Mouse (Mus musculus) adrenal gland, adult 2 months (tissue): ENCODE results near the gene E430018J23Rik. TPM values are rescaled to one million over a fixed set of nuclear protein-coding genes. Genes with fewer than 3 reads are reported as not detected.
"Not testable (repeated sequence)": the region's sequence is repeated elsewhere in the genome, so short reads cannot be mapped to it uniquely, and the experiment has no call there.

Source experiments
- DNase-seq: peaks from one replicate; pipeline ENCODE4 v3.0.0; 2021
- polyA plus RNA-seq: library from polyadenylated mRNA; depleted of rRNA; stranded (reverse); fragments of >200 nt; gene quantifications from 2 replicates; pipeline ENCODE4 v1.2.3, GENCODE M21; 2012
- total RNA-seq, 2 experiments: library from RNA; stranded (reverse); gene quantifications; 2 replicates each; pipeline ENCODE4 v1.2.3; 2021

E430018J23Rik gene
- total and polyA plus RNA-seq, 3 experiments, result 7.1 to 10.3 (median 10.0) TPM

DNA sequence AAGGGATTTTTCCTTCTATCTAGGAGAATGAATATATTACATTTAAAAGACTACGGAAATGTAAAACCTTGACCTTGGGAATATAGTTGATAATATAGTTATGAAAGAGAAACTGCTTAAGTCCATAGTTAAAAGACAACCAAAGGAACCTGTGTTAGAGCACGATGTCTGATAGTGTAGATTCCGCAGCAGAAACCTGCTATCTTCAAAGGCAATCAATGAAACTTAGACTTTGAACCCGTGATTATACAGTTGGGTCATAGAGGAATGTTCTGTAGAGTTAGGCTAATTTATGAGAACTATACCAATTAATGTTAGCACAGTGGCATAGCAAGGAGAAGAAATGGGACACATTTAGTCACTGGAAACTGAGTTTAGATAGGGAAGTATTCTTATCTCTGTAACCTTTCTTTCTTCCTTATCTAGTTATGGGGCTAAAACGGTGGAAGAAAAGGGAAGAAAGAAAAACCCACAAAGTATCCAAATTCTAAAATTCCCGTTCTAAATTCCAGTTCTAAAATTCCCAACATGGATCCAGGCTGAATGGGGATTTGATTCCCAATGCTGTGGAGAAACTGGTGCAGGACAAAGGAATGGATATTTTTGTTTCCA lies 15.0 kb downstream of the E430018J23Rik start:
- DNase-seq, result no peak

DNA sequence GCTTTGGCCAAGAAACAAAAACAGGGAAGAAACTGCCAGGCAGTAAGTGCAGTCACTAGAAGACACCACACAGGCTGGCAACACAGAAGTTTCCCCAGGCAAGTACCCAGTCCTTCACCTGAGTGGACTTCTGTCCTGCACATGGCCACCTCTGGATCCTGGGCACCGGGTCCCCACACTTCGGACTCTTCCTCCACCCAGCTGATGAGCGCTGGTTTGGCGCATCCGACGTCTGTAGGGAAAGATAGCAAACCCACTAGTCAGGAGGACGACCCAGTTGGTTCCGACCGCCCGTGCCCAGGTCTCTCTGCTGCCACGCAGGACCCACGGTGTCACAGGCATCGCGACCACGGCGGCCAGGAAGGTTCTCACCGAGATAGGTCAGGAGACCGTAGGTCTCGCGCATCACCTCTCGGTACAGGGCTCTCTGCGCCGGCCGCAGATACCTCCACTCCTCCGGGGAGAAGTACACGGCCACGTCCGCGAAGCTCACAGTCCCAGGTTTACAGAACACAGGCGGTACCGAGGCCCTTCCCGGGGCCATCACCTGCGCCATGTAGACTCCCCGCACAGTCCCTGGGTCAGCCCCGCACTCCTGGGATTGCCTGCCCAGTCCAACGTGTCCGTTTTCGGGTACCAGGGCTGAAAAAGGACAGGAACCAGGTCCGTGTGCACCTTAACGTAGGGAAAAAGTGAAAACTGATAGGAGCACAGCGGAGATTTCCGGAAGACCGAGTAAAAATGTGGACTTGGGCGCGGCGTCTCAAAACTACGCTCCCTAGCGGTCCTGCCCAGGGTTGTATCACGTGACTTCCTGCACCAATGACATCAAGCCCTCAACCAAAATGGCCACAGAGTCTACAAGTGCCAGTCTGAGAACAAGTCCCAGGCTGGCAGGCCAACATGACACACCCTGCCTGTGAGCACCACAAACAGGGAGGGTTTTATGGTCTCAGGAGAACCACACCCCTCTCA lies 17.9 kb downstream of the E430018J23Rik start, which contains the start of gene Zfp747:
TSS of gene Zfp747 (minus strand) at position 780 of the 975 bp plus-strand sequence.
- DNase-seq, result peak; percentile 94

DNA sequence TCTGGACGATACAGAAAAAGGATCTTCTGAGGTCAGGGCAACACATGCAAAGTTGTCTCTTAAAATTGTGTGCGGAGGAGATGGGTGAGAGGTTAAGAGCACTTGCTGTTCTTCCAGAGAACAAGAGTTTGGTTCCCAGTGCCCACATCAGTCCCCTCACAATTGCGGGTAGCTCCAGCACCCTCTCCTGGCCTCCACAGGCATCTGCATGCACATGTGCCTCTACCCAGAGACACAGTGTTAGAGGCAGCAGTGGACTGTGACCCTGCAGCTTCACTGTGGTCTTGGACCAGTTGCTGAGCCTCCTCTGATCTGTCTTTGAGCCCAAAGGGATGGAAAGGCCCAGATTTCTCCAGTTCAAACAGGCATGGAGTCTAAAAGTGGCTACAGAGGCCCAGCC lies 21.6 kb downstream of the E430018J23Rik start:
- DNase-seq, result not testable (repeated sequence)

DNA sequence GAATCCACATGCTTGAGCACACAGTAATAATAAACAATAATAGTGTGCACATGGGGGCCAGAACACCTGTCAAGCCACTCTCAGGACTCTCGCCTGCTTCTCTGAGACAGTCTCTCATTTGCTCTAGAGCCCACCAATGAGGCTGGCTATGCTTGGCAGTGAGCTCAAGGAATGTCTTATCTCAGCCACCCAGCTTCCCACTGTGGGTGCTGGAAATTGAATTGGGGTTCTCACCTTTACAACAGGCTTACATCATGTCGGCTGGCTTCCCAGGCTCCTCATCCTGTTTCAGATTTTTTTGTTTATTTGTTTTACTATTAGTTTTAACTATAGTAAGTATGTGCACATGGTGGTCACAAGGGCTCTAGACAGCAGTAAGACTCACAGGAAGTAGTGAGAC lies 22.2 kb downstream of the E430018J23Rik start:
- no peak for DNase-seq

DNA sequence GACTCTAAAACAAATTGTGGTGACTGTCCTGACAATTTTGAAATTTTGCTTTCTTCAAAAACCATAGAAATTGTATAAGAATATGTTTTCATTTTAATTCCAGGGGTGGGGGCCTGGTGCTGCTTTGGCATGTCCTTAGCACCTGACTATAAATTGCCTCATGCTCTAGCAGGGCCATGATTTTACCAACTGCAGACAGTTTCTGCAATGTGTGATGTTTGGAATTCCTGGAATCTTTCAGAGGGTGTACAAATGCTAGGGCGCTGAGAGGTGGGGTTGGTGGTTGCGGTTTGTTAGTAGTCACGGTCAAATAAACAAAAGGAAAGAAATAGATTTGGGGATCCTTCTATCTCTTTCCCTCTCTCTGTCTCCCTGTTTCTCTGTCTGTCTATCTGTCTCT lies 27.2 kb downstream of the E430018J23Rik start:
- no peak for DNase-seq

DNA sequence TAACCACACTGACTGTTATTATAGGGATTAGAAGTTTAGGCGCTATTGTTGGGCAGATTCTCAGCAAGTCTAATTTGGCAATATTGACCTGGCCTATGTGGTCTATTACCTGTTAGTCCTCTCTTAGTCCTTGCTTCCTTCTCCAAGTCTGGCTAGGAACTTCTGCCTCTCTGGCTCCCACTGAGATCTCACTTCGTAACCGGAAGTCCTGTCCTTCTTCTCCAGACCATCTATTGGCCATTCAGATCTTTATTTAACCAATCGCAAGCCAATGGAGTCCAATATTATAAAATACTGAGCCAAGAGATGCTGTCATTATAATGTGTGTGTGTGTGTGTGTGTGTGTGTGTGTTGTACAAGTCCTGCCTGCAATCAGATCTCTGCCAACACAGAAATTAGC lies 29.3 kb downstream of the E430018J23Rik start:
- peak; percentile 30 for DNase-seq

DNA sequence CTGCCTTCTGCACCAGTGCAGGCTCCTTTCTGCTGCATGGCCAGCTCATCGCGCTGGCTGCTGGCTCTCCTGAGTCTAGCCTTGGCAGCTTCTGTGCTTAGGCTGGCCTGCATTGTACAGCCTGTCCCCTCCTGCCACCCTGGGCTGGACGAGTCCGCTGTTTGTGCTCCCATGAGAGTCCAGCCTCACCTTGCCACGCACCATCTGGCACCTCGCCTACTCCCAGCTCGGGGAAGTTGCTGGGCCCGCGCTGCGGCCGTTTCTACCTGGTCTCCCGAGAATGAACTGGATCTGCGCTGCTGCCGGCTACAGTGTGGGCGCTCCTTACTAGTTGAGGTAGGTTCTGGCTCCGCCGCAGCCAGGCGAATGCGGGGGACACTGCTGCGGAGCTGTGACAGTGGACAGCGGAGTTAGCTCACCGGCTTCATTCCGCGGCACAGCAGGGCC lies 29.9 kb downstream of the E430018J23Rik start:
- DNase-seq, result peak; percentile 57

DNA sequence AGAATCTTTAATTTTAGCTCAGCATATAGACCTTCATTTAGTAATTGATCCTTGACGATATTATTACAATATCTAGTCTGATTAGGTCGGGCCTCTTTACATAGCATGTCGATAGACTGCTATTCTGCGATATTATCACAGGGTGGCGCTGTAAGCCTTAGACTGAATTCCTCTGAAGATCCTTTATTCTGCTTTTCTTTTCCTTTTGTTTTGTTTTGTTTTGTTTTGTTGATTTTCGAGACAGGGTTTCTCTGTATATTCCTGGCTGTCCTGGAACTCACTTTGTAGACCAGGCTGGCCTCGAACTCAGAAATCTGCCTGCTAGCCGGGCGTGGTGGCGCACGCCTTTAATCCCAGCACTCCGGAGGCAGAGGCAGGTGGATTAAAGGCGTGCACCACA lies 31.0 kb downstream of the E430018J23Rik start:
- not testable (repeated sequence) for DNase-seq

DNA sequence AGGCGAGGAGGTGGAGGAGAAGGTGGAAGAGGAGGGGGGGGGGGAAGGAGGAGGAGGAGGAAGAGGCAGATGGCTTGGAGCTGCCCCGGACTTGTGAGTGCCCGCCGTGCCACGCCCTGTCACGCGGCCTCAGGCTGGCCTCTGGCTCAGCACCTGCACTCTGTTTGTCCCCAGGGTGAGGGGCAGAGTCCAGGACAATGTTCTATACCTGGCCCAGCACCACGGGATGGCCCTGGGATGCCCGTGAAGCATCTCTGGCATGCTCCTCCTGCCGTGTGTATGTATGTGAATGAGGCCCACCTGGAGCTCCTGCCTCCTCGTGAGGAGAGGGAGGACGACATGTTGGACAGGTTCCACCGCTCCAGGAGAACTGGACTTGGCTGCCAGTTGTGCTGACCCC lies 32.0 kb downstream of the E430018J23Rik start:
- DNase-seq, result no peak

DNA sequence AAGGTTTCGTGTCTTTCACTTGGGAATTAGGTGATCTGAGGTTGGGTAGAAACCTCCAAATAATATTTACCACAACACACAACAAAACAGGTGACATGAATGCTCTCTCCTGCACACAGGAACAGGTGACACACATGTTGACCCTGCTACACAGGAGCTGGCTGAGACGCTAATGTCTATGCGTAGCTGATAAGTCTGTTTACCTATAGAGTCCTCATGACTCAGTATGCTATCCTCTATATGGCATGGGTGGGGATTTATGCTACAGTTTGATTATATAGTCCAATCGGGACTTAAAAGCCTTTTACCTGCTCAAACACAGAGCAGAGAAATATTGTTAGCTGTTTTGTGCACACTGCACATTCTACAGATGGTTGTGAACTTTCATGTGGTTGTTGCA lies 33.2 kb downstream of the E430018J23Rik start:
- DNase-seq, result no peak

DNA sequence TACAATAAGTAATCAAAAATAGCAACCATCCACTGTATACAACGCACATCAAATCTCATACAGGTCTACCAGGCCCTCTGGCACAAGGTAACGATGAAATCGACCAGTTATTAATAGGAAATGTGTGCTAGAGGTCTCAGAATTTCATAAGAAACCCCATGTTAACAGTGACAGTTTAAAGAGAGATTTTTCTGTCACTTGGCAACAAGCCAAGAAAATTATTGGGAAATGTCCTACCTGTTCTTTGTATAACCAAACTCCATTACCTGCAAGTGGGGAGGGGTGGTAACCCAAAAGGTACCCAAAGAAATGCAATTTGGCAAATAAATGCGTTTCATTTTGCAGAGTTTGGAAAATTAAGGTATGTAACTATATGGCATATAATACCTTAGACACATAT lies 35.0 kb downstream of the E430018J23Rik start:
- no peak for DNase-seq

DNA sequence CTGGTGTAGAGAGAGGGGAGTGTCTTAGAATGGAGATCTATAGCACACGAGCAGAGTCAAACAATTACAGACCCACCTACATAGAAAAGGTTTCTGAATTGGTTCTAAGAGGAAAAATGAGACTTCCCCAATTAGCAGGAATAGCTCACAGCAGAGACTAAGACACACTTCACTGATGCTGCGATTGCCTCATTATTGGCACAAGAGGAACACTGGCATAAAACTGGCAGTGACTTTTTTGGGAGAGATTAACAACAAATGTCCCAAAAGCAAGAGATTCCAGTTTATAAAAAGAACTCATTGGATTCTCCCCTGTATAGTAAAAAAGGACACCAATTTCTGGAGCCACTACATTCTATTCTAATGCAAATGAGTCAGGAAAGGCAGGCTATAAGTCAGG lies 35.6 kb downstream of the E430018J23Rik start:
- no peak for DNase-seq

DNA sequence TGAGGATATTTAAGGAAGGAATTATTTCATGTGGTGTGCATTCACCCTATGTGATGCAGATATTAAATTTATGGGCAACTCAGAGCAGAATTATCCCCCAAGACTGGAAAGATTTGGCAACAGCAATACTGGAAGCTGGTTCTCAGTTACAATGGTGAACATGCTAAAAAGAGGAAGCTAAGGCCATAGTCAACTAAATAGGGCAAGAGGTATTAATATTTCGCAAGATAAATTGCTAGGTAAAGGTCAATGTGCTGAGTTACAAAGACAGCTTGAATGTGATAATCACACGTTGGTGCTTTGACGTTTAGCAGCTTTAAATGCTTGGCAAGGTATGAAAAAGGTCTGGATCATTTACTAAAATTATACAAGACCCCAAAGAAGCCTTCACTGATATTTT lies 37.6 kb downstream of the E430018J23Rik start:
- no peak for DNase-seq

DNA sequence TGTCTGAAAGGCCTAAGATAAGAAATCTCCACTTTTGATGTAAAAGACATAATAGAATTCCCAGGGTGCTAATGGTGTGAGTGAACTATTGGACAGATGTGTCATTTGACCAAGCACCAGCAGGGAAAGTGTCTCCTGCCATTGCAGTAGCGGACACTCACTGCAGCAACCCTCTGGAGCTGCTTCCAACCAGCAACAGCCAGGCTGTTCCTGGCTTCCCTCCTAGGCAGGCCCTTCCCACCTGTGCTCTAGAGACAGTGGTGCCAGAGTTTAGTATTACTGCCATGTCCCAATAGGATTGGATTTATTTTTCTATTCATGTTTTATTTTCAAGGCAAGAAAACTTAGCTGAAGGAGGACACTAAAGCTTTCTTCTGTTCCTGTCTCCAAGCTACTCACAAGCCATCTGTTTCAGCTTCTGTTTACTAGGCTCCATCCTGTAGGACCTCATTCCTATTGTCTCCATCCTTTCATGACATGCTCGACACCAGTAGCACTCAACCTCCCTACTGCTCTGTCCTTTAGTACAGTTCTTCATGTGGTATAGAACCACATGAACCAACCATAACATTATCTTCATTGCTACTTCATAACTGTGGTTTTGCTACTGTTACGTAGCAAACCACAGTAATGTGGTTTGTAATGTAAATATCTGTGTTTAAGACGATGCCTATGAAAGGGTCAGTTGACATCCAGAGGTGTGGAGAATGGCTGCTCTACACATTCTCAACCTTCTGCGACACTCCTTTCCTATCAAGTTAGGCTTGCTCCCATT lies 42.0 kb downstream of the E430018J23Rik start:
- DNase-seq, result no peak

DNA sequence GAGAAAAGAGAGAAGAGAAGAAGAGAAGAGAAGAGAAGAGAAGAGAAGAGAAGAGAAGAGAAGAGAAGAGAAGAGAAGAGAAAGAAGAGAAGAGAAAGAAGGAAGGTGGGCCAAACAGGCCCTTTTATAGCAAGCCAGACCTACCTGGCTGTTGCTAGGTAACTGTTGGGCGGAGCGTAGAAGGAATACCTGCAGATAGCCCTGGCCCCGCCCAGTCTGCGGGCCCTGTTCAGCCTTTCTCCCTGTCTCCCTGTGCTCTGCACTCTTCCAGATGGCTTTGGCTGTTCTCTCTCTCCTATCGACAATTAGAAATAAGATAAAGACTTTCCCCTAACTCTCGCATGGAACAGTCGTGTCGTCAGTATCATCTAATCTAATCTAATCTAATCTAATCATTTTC lies 46.8 kb downstream of the E430018J23Rik start:
- DNase-seq, result no peak

DNA sequence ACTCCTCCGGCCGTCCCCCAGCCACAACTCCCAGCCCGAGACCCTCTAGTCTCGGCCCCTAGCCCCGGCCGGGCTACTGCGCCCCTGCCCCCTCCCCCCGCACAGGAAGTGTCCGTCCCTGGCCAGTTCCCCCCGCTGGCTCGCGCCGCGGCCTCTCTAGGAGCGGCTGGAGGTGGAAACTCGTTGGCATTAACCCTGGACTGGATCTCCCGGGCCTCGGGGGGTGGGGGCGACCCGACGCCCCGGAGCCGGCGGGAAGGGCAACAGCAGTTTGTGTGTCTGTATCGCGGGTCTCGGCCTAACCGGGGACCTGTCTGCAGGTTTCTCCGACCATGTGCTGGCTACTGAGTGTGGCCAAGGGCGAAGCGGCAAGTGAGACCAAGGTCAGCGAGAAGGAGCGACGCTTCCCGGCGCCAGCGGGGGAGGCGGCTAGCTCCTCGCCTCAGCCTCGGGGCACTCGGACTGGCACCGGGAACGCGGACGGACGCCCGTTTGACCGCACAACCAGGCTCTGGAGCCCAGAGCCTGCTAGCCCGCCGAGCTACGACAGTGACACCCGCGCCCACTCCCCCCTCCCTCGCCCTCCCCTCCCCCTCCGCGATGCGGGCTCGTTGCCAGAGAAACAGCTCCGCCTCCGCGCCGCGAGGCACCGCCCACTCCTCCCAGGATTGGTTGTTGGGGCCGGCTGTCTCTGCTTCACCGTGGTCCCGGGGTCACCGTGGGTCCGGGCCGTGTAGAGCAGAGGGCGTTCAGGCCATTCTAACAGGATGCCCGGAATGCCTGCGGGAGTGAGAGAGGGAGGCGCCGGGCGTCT lies 47.7 kb downstream of the E430018J23Rik start, which contains the start of gene Zfp768:
TSS of gene Zfp768 (minus strand) at position 78 of the 814 bp plus-strand sequence.
- peak; percentile 97 for DNase-seq

DNA sequence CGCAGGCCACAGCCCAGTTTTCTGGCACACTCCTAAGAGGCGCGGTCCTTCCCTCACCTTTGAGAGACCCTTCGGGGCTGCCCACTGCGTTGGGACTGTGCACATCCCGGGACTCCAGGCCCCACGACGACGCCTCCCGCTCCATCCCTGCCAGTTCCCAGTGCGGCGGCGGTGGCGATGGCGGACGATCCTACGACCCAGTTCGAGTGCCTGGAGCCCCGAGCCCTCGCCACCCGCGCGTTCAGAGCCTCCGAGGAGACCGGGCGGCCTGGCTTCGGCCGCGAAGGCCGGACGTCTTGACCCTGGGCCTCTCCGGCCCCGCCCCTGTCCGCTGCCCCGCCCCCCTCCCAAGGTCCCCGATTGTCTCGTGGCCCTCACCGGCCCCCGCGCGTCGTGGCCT lies 48.3 kb downstream of the E430018J23Rik start:
- DNase-seq, result no peak

DNA sequence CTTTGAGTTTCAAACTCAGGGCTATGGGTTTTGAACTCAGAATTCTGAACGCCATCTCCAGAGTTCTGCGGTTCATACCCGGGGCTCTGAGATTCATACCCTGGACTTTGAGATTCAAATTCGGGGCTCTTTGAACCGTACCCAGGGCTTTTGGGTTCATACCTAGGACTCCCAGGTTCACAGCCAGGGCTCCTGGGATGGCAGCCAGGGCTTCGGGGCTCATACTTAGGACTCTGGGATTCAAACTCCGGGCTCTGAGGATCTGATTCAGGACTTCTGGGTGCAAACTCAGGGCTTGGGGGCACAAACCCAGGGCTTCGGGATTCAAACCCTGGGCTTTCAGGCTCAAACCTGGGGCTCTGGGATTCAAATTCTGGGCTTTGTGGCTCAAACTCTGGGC lies 49.1 kb downstream of the E430018J23Rik start:
- DNase-seq, result peak; percentile 25

DNA sequence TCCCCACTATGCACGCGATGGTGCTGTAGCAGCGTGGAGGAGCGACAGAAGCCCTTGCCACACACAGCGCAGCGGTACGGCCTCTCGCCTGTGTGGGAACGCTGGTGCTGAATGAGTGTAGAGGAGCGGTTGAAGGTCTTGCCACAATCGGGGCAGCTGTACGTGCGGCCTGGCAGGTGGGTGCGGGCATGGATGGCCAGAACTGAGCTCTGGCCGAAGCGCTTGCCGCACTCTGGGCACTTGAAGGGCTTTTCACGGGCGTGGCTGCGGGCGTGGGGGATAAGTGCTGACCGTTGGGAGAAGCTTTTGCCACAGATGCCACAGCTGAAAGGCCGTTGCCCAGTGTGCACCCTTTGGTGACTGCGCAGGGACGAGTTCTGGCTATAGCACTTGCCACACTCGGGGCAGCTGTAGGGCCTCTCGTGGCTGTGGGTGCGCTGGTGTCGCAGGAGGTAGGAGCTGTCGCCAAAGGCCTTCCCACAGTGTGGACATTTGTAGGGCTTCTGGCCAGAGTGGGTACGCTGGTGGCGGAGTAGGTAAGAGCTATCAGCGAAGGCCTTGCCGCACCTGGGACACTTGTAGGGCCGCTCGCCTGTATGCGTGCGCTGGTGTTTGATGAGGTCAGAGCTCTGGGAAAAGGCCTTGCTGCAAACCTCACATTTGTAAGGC lies 49.9 kb downstream of the E430018J23Rik start:
- peak; percentile 12 for DNase-seq

DNA sequence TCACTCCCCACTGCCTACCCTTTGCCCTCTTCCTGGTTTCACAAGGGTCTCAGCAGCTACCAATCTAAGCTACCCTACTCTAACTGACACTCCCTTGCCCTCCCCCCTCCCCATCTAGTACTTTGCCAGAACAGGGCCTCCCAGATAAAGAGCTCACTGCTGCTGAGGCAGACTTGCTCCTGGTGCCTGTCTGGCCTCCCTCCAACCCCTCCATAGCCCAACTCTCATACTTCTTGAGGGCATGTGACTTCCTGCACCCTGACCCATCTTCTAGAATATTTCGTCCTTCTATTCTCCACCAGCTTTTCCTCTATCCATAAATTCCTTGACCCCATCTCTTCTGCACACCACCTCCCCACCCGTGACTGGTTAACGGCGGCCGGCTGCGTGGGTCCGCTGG lies 50.5 kb downstream of the E430018J23Rik start:
- DNase-seq, result no peak

DNA sequence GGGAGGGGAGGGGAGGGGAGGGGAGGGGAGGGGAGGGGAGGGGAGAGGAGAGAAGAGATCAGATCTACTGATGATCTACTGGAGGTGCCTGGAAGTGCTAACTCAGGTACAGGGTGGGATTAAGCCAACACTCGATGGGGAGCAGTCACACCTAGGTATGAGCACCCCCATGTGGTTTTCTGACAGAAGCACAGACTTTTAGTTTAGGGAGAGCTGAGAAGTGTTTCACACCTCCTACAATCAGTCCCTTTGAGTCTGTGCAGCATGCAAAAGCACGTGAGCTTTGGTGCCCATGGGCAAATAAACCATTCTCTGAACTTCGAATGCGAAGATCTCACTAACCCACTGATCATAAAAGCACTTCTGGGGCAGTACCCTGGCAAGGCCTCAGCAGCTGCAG lies 51.1 kb downstream of the E430018J23Rik start:
- DNase-seq, result no peak
